Mouse (Mus musculus): ENCODE data around the gene Osbpl3. TPM values are rescaled to one million over a fixed set of nuclear protein-coding genes. Genes with fewer than 3 reads are reported as not detected.

The Osbpl3 gene
- total RNA-seq, 4 experiments from 2014 or later: 50.9 to 211 (median 116) TPM

- DNase-seq: no peak
These were observed 84.4 kb downstream of the Osbpl3 start for GRCm38 (mm10) chr6:50371501-50372086.

- DNase-seq: no peak
These were observed 87.3 kb downstream of the Osbpl3 start for GRCm38 (mm10) chr6:50368502-50369292.

GRCm38 (mm10) chr6:50367836-50368235 is 88.2 kb downstream of the Osbpl3 start:
- no peak for DNase-seq

- no peak for DNase-seq
These were observed 89.3 kb downstream of the Osbpl3 start for GRCm38 (mm10) chr6:50366724-50367123.

GRCm38 (mm10) chr6:50366319-50366718 is 89.7 kb downstream of the Osbpl3 start:
- no peak for DNase-seq

GRCm38 (mm10) chr6:50364364-50364763 is 91.6 kb downstream of the Osbpl3 start:
- DNase-seq: no peak

GRCm38 (mm10) chr6:50363385-50363784 is 92.6 kb downstream of the Osbpl3 start:
- DNase-seq: no peak

- no peak for DNase-seq
These were observed 93.2 kb downstream of the Osbpl3 start for GRCm38 (mm10) chr6:50362704-50363261.

- no peak for DNase-seq
These were observed 93.8 kb downstream of the Osbpl3 start for GRCm38 (mm10) chr6:50362196-50362595.

- no peak for DNase-seq
These were observed 97.8 kb downstream of the Osbpl3 start for GRCm38 (mm10) chr6:50358104-50358679.

- no peak for DNase-seq
These were observed 101.0 kb downstream of the Osbpl3 start for GRCm38 (mm10) chr6:50354688-50355660.

GRCm38 (mm10) chr6:50352812-50353211 is 103.2 kb downstream of the Osbpl3 start:
- DNase-seq: no peak

GRCm38 (mm10) chr6:50350911-50351310 is 105.1 kb downstream of the Osbpl3 start:
- DNase-seq: no peak

GRCm38 (mm10) chr6:50348619-50349018 is 107.4 kb downstream of the Osbpl3 start:
- no peak for DNase-seq

GRCm38 (mm10) chr6:50346204-50346603 is 109.8 kb downstream of the Osbpl3 start:
- DNase-seq: no peak

- no peak for DNase-seq
These were observed 115.6 kb downstream of the Osbpl3 start for GRCm38 (mm10) chr6:50340226-50340906.

- no peak for DNase-seq
These were observed 118.6 kb downstream of the Osbpl3 start for GRCm38 (mm10) chr6:50337431-50337830.

- no peak for DNase-seq
These were observed 119.6 kb downstream of the Osbpl3 start for GRCm38 (mm10) chr6:50336376-50336775.

- DNase-seq: no peak
These were observed 120.9 kb downstream of the Osbpl3 start for GRCm38 (mm10) chr6:50334846-50335821.

GRCm38 (mm10) chr6:50333346-50333745 is 122.7 kb downstream of the Osbpl3 start:
- no peak for DNase-seq

Measured in adrenal gland, adult 8-10 months (tissue).